Mouse (Mus musculus): Measurements from ENCODE around the gene Epyc. TPM values are rescaled to one million over a fixed set of nuclear protein-coding genes. Genes with fewer than 3 reads are reported as not detected.
"Not testable (repeated sequence)": the region's sequence is repeated elsewhere in the genome, so short reads cannot be mapped to it uniquely, and the experiment has no call there.

Epyc gene
- polyA plus RNA-seq, 1 experiment: not detected

DNA sequence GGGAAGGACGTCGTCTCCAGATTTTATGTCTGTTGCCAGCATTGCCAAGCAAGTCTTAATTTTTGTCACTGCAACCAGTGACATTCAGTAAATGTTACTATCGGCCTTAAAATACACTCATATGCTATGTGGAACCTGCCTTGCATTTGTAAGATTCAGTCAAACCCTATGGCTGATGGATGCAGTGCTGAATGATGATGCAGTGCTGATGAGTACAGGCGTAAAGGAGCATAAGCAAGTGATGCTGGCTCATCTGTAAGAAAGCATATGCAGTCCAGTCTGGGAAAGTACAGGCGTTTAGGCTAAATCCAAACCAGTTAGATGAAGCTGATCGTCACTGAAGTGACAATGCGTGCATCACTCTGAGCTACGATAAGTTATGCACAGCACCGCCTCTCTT is 78.8 kb downstream of the Epyc start:
- TF ChIP-seq CTCF (IDR thresholded peaks at IDR 0.05; ENCODE audit: extremely low read depth, insufficient read length, insufficient replicate concordance, low read depth, low read length) (no peak), POLR2A (IDR thresholded peaks at IDR 0.05; ENCODE audit: low read depth, low read length) (no peak)
- WGBS: 95% methylated on average over 9 of the region's 9 CpGs
- no peaks in the 10 kb centered on the region for H3K4me1 ChIP-seq (ENCODE audit: control insufficient read depth, insufficient read depth, insufficient read length, low read length)

DNA sequence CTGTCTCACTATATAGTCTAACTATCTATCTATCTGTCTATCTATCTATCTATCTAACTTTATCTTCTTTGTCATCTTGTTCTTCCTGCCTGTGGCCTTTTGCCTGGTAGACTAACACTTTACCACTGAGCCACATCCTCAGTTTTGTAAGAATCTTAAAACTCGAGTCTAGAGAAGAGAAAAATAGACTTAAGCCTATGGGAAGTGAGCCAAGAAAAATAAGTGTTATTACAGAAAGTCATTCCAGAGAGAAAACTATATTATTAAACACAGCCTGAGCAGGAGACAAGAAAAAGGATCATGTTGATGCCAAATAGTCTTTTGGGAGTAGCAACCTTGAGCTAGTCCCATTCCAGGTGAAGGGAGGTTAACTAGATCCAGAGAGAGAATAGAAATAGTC is 82.1 kb downstream of the Epyc start:
- 33% methylated on average over 1 of the region's 1 CpGs for whole genome bisulfite sequencing
- Histone ChIP-seq H3K27me3 (ENCODE audit: control insufficient read depth, insufficient read depth, low read length) (no peaks in the 10 kb centered on the region), H3K4me3 (ENCODE audit: low read depth, low read length) (no peak overlapping the region), H3K36me3 (ENCODE audit: control insufficient read depth, insufficient read depth, low read length) (no peaks in the 10 kb centered on the region), H3K4me1 (ENCODE audit: control insufficient read depth, insufficient read depth, insufficient read length, low read length) (no peaks in the 10 kb centered on the region), H3K27ac (ENCODE audit: insufficient read depth, low read depth, low read length) (no peak overlapping the region)
- TF ChIP-seq POLR2A (IDR thresholded peaks at IDR 0.05; ENCODE audit: low read depth, low read length) (no peak), CTCF (IDR thresholded peaks at IDR 0.05; ENCODE audit: extremely low read depth, insufficient read length, insufficient replicate concordance, low read depth, low read length) (no peak)

More for the DNA sequence above, 78.8 kb downstream of the Epyc start:
- Histone ChIP-seq H3K27me3 (ENCODE audit: control insufficient read depth, insufficient read depth, low read length) (no peaks in the 10 kb centered on the region), H3K4me3 (ENCODE audit: low read depth, low read length) (no peak overlapping the region), H3K27ac (ENCODE audit: insufficient read depth, low read depth, low read length) (no peak overlapping the region), H3K36me3 (ENCODE audit: control insufficient read depth, insufficient read depth, low read length) (no peaks in the 10 kb centered on the region)

DNA sequence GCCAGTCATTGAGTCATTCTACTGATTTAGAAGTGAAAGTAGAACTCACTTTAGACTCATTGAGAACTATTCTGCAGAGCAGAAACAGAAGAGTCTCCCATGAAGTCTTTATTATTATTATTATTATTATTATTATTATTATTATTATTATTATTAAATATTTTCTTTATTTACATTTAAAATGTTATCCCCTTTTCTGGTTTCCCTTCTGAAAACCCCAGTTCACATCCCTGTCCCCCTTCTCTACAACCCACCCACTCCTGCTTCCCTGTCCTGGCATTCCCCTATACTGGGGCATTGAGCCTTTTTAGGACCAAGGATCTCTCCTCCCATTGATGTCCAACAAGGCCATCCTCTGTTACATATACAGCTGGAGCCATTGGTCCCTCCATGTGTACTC is 82.8 kb downstream of the Epyc start, which contains the start of gene C030005K15Rik:
C030005K15Rik (minus strand) TSS at position 101 of the 400 bp plus-strand sequence.
- not testable (repeated sequence) for H3K36me3 ChIP-seq (ENCODE audit: control insufficient read depth, insufficient read depth, low read length); H3K4me3 ChIP-seq (ENCODE audit: low read depth, low read length); H3K27ac ChIP-seq (ENCODE audit: insufficient read depth, low read depth, low read length); H3K27me3 ChIP-seq (ENCODE audit: control insufficient read depth, insufficient read depth, low read length); H3K4me1 ChIP-seq (ENCODE audit: control insufficient read depth, insufficient read depth, insufficient read length, low read length)

Other genes starting within 250 kb of the Epyc start
- 33.5 and 35.1 TPM in 2 replicates for gene Dcn, start 164.5 kb upstream of the Epyc start, polyA plus RNA-seq (2012; rRNA removed)
- 3.3 and 3.6 TPM in 2 replicates for gene Lum, start 78.9 kb upstream of the Epyc start, polyA plus RNA-seq (2012; rRNA removed)
- not detected in 2 replicates for gene Kera, start 37.2 kb upstream of the Epyc start, polyA plus RNA-seq (2012; rRNA removed)
- not detected in 2 replicates for gene Ccer1, start 49.0 kb downstream of the Epyc start, polyA plus RNA-seq (2012; rRNA removed)
- not detected in 2 replicates for gene C030005K15Rik, start 82.7 kb downstream of the Epyc start, polyA plus RNA-seq (2012; rRNA removed)

All from small intestine, adult 2 months (tissue).